Mouse (Mus musculus): ENCODE data around the gene Mettl24. TPM values are rescaled to one million over a fixed set of nuclear protein-coding genes. Genes with fewer than 3 reads are reported as not detected.
"Not testable (repeated sequence)": the region's sequence is repeated elsewhere in the genome, so short reads cannot be mapped to it uniquely, and the experiment has no call there.

The Mettl24 gene
- total and polyA plus RNA-seq, 2 experiments from 2014 or later = 2.9 to 4.7 TPM

GRCm38 (mm10) chr10:40790406-40790805, 107.3 kb downstream of the Mettl24 start:
- 66% methylated on average over 3 of the region's 3 CpGs for WGBS
- H3K9me3 ChIP-seq (replicated peaks; ENCODE audit: control insufficient read depth, low read length) = no peaks in the 10 kb centered on the region
- no peaks in the 10 kb centered on the region for H3K4me1 ChIP-seq (ENCODE audit: control insufficient read depth, insufficient read depth)
- no peaks in the 10 kb centered on the region for H3K27me3 ChIP-seq (ENCODE audit: control insufficient read depth, insufficient read depth, low read length)
- H3K27ac ChIP-seq (ENCODE audit: low read depth) = no peak overlapping the region
- H3K9ac ChIP-seq (replicated peaks; ENCODE audit: low read depth, low read length) = no peak overlapping the region
- no peak overlapping the region for H3K4me3 ChIP-seq (ENCODE audit: low read depth, low read length)
- DNase-seq (ENCODE audit: low spot score) (no peak), ATAC-seq (ENCODE audit: insufficient read depth, low read depth) (no peak)
- TF ChIP-seq CTCF (IDR thresholded peaks at IDR 0.05; ENCODE audit: low read depth) (no peak), EP300 (IDR thresholded peaks at IDR 0.05; ENCODE audit: low read depth) (no peak)
- no peaks in the 10 kb centered on the region for H3K36me3 ChIP-seq (replicated peaks; ENCODE audit: control insufficient read depth, insufficient read depth, low read length)
- no peak overlapping the region for H3K4me2 ChIP-seq (ENCODE audit: low read depth, low read length)

- Histone ChIP-seq H3K9me3 (replicated peaks; ENCODE audit: control insufficient read depth, low read length) (no peaks in the 10 kb centered on the region), H3K4me2 (ENCODE audit: low read depth, low read length) (no peak overlapping the region), H3K36me3 (replicated peaks; ENCODE audit: control insufficient read depth, insufficient read depth, low read length) (no peaks in the 10 kb centered on the region), H3K9ac (replicated peaks; ENCODE audit: low read depth, low read length) (no peak overlapping the region), H3K4me1 (ENCODE audit: control insufficient read depth, insufficient read depth) (no peaks in the 10 kb centered on the region), H3K27me3 (ENCODE audit: control insufficient read depth, insufficient read depth, low read length) (no peaks in the 10 kb centered on the region), H3K4me3 (ENCODE audit: low read depth, low read length) (no peak overlapping the region), H3K27ac (ENCODE audit: low read depth) (no peak overlapping the region)
- WGBS = 78% methylated on average over 3 of the region's 3 CpGs
- DNase-seq (ENCODE audit: low spot score) (no peak), ATAC-seq (ENCODE audit: insufficient read depth, low read depth) (no peak)
- no peak for TF ChIP-seq CTCF (IDR thresholded peaks at IDR 0.05; ENCODE audit: low read depth)
- TF ChIP-seq EP300 (IDR thresholded peaks at IDR 0.05; ENCODE audit: low read depth) = no peak
Observed at GRCm38 (mm10) chr10:40792115-40792514, 109.0 kb downstream of the Mettl24 start.

GRCm38 (mm10) chr10:40805221-40805620, 122.1 kb downstream of the Mettl24 start:
- no peak for TF ChIP-seq CTCF (IDR thresholded peaks at IDR 0.05; ENCODE audit: low read depth)
- TF ChIP-seq EP300 (IDR thresholded peaks at IDR 0.05; ENCODE audit: low read depth) = no peak

GRCm38 (mm10) chr10:40806221-40806620, 123.1 kb downstream of the Mettl24 start:
- no peak for ATAC-seq (ENCODE audit: insufficient read depth, low read depth)

More at GRCm38 (mm10) chr10:40805221-40805620, 122.1 kb downstream of the Mettl24 start:
- no peak overlapping the region for H3K27ac ChIP-seq (ENCODE audit: low read depth)
- H3K4me3 ChIP-seq (ENCODE audit: low read depth, low read length) = no peak overlapping the region
- WGBS = 80% methylated on average over 1 of the region's 1 CpGs
- no peaks in the 10 kb centered on the region for H3K9me3 ChIP-seq (replicated peaks; ENCODE audit: control insufficient read depth, low read length)
- H3K36me3 ChIP-seq (replicated peaks; ENCODE audit: control insufficient read depth, insufficient read depth, low read length) = no peaks in the 10 kb centered on the region
- H3K9ac ChIP-seq (replicated peaks; ENCODE audit: low read depth, low read length) = no peak overlapping the region
- DNase-seq (ENCODE audit: low spot score) (no peak), ATAC-seq (ENCODE audit: insufficient read depth, low read depth) (no peak)
- no peak overlapping the region for H3K4me2 ChIP-seq (ENCODE audit: low read depth, low read length)
- no peaks in the 10 kb centered on the region for H3K4me1 ChIP-seq (ENCODE audit: control insufficient read depth, insufficient read depth)
- no peaks in the 10 kb centered on the region for H3K27me3 ChIP-seq (ENCODE audit: control insufficient read depth, insufficient read depth, low read length)

GRCm38 (mm10) chr10:40809411-40809910, 126.4 kb downstream of the Mettl24 start:
- H3K36me3 ChIP-seq (replicated peaks; ENCODE audit: control insufficient read depth, insufficient read depth, low read length); H3K4me1 ChIP-seq (ENCODE audit: control insufficient read depth, insufficient read depth); H3K9ac ChIP-seq (replicated peaks; ENCODE audit: low read depth, low read length); H3K27ac ChIP-seq (ENCODE audit: low read depth); H3K4me3 ChIP-seq (ENCODE audit: low read depth, low read length); H3K27me3 ChIP-seq (ENCODE audit: control insufficient read depth, insufficient read depth, low read length); H3K4me2 ChIP-seq (ENCODE audit: low read depth, low read length); H3K9me3 ChIP-seq (replicated peaks; ENCODE audit: control insufficient read depth, low read length); ATAC-seq (ENCODE audit: insufficient read depth, low read depth); DNase-seq (ENCODE audit: low spot score): not testable (repeated sequence)
- WGBS = 47% methylated on average over 5 of the region's 5 CpGs

More at GRCm38 (mm10) chr10:40806221-40806620, 123.1 kb downstream of the Mettl24 start:
- Histone ChIP-seq H3K4me1 (ENCODE audit: control insufficient read depth, insufficient read depth) (no peaks in the 10 kb centered on the region), H3K9me3 (replicated peaks; ENCODE audit: control insufficient read depth, low read length) (no peaks in the 10 kb centered on the region), H3K36me3 (replicated peaks; ENCODE audit: control insufficient read depth, insufficient read depth, low read length) (no peaks in the 10 kb centered on the region), H3K27ac (ENCODE audit: low read depth) (no peak overlapping the region), H3K9ac (replicated peaks; ENCODE audit: low read depth, low read length) (no peak overlapping the region), H3K27me3 (ENCODE audit: control insufficient read depth, insufficient read depth, low read length) (no peaks in the 10 kb centered on the region), H3K4me3 (ENCODE audit: low read depth, low read length) (no peak overlapping the region), H3K4me2 (ENCODE audit: low read depth, low read length) (no peak overlapping the region)
- no peak for TF ChIP-seq EP300 (IDR thresholded peaks at IDR 0.05; ENCODE audit: low read depth)
- TF ChIP-seq CTCF (IDR thresholded peaks at IDR 0.05; ENCODE audit: low read depth) = no peak
- 90% methylated on average over 4 of the region's 4 CpGs for WGBS
- no peak for DNase-seq (ENCODE audit: low spot score)

GRCm38 (mm10) chr10:40813627-40814026, 130.5 kb downstream of the Mettl24 start:
- H3K27ac ChIP-seq (ENCODE audit: low read depth) = no peak overlapping the region
- no peak for ATAC-seq (ENCODE audit: insufficient read depth, low read depth)
- H3K27me3 ChIP-seq (ENCODE audit: control insufficient read depth, insufficient read depth, low read length) = no peaks in the 10 kb centered on the region
- H3K4me1 ChIP-seq (ENCODE audit: control insufficient read depth, insufficient read depth) = no peaks in the 10 kb centered on the region
- no peaks in the 10 kb centered on the region for H3K9me3 ChIP-seq (replicated peaks; ENCODE audit: control insufficient read depth, low read length)
- no peak overlapping the region for H3K9ac ChIP-seq (replicated peaks; ENCODE audit: low read depth, low read length)
- no peak overlapping the region for H3K4me3 ChIP-seq (ENCODE audit: low read depth, low read length)
- WGBS = 61% methylated on average over 4 of the region's 4 CpGs
- H3K36me3 ChIP-seq (replicated peaks; ENCODE audit: control insufficient read depth, insufficient read depth, low read length) = no peaks in the 10 kb centered on the region
- no peak overlapping the region for H3K4me2 ChIP-seq (ENCODE audit: low read depth, low read length)
- no peak for TF ChIP-seq EP300 (IDR thresholded peaks at IDR 0.05; ENCODE audit: low read depth)
- TF ChIP-seq CTCF (IDR thresholded peaks at IDR 0.05; ENCODE audit: low read depth) = peak; percentile 56
- DNase-seq (ENCODE audit: low spot score) = no peak

Data from heart, postnatal 0 days (tissue).